Mouse (Mus musculus) megakaryocyte, embryonic 14.5 days (primary cell): ENCODE data around the gene Usp1. TPM values are rescaled to one million over a fixed set of nuclear protein-coding genes. Genes with fewer than 3 reads are reported as not detected.
"Not testable (repeated sequence)": the region's sequence is repeated elsewhere in the genome, so short reads cannot be mapped to it uniquely, and the experiment has no call there.

ENCODE experiments used
- H3K27me3 ChIP-seq: replicated peaks from 2 replicates; pipeline ENCODE3; 2012; ENCODE audit warnings: inconsistent platforms
- H3K36me3 ChIP-seq: replicated peaks from 2 replicates; pipeline ENCODE3; 2012; ENCODE audit warnings: low read length, inconsistent platforms, mixed read lengths
- H3K4me1 ChIP-seq: 2 replicates; pipeline ENCODE4 v1.6.1; 2012; ENCODE audit warnings: inconsistent platforms
- H3K4me3 ChIP-seq: replicated peaks from 2 replicates; pipeline ENCODE3; 2012; ENCODE audit warnings: moderate library complexity, mild to moderate bottlenecking, inconsistent platforms
- H3K9me3 ChIP-seq: 2 replicates; pipeline ENCODE4 v1.6.1; 2012; ENCODE audit warnings: inconsistent platforms
- FLI1 ChIP-seq: IDR thresholded peaks from 2 replicates; pipeline ENCODE4 v1.6.1; 2012; ENCODE audit warnings: low read length, inconsistent platforms, mixed read lengths
- GATA1 ChIP-seq: IDR thresholded peaks from 3 replicates; pipeline ENCODE4 v1.6.1; 2012; ENCODE audit warnings: mixed read lengths, low read length, inconsistent platforms, borderline replicate concordance
- polyA plus RNA-seq: library from polyadenylated mRNA; stranded (reverse); fragments of >175 nt; gene quantifications from 2 replicates; pipeline ENCODE4 v1.2.3, GENCODE M21; 2012; ENCODE audit warnings: low replicate concordance; ENCODE audit not compliant: insufficient read depth

Gene Usp1
- polyA plus RNA-seq, 1 experiment, result 77.5 TPM

- Histone ChIP-seq H3K9me3 (no peaks in the 10 kb centered on the region), H3K4me1 (no peaks in the 10 kb centered on the region), H3K4me3 (no peak overlapping the region), H3K27me3 (no peaks in the 10 kb centered on the region), H3K36me3 (no peaks in the 10 kb centered on the region)
- no peak for TF ChIP-seq GATA1
- no peak for TF ChIP-seq FLI1
These were observed 55.1 kb downstream of the Usp1 start for GRCm38 (mm10) chr4:98978693-98979092.

DNA sequence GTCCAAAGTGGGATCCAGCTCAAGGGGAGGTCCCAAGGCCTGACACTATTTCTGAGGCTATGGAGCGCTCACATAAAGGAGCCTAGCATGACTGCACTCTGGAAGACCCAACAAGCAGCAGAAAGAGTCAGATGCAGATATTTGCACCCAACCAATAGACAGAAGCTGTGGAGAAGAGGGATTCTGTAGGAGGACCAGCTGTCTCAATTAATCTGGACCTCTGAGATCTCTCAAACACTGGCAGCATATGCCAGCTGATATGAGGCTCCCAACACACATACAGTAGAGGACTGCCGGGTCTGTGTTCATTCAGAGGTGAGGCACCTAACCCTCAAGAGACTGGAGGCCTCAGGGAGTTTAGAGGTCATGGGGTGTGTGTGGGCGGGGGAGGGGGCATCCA lies 56.4 kb downstream of the Usp1 start:
- not testable (repeated sequence) for H3K9me3 ChIP-seq, H3K4me3 ChIP-seq, H3K36me3 ChIP-seq, H3K4me1 ChIP-seq, H3K27me3 ChIP-seq

DNA sequence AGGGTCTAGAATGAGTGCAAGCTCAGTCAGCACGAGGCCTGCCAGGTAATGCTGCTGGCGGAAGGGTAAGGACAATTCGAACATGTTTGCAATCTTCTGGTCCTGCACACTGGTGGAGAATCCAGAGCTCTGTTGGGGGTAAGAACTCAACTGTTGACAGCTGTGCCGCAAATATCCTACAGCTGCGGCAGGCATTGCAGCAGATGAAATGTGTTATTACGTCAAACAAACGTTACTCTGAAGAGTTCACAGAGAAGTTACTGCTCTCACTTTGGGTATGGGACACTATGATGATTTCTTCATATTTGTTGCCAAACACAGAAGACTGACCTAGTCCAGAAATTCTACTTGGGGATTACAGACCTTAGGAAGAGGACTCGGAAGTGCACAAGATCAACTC lies 61.1 kb downstream of the Usp1 start:
- Histone ChIP-seq H3K27me3 (no peaks in the 10 kb centered on the region), H3K9me3 (no peaks in the 10 kb centered on the region), H3K4me3 (no peak overlapping the region), H3K36me3 (peaks cover 14% of the 10 kb centered on the region), H3K4me1 (no peaks in the 10 kb centered on the region)
- TF ChIP-seq FLI1, result no peak
- no peak for TF ChIP-seq GATA1

Other genes with a start within 250 kb of the Usp1 start
- 0.08 TPM in 1 of 2 replicates, not detected in the other for gene L1td1, start 197.1 kb upstream of the Usp1 start, polyA plus RNA-seq
- not detected in 2 replicates for gene Kank4, start 106.3 kb upstream of the Usp1 start, polyA plus RNA-seq
- not detected in 2 replicates for gene I0C0044D17Rik, start 100.0 kb upstream of the Usp1 start, polyA plus RNA-seq
- 0.18 TPM in 1 of 2 replicates, not detected in the other for gene Angptl3, start 107.1 kb downstream of the Usp1 start, polyA plus RNA-seq
- 0.41 TPM in 1 of 2 replicates, not detected in the other for gene Dock7, start 197.1 kb downstream of the Usp1 start, polyA plus RNA-seq